Mouse (Mus musculus) myocyte (in vitro differentiated cells): ENCODE measurements around the gene Rgs6. TPM values are rescaled to one million over a fixed set of nuclear protein-coding genes. Genes with fewer than 3 reads are reported as not detected.

Experiments
- H3K27me3 ChIP-seq: one replicate; pipeline ENCODE4 v1.6.1; 2011; ENCODE audit not compliant: control insufficient read depth, insufficient read depth, insufficient read length
- H3K36me3 ChIP-seq: one replicate; pipeline ENCODE4 v1.6.1; 2011; ENCODE audit not compliant: control insufficient read depth, insufficient read depth
- H3K4me2 ChIP-seq: one replicate; pipeline ENCODE4 v1.6.1; 2011; ENCODE audit warnings: low read depth, control low read depth
- H3K4me3 ChIP-seq: one replicate; pipeline ENCODE4 v1.5.1; 2011; ENCODE audit warnings: mild to moderate bottlenecking, control low read depth, moderate library complexity
- H3K79me2 ChIP-seq: one replicate; pipeline ENCODE4 v1.6.1; 2011; ENCODE audit not compliant: control insufficient read depth, insufficient read depth
- H3ac ChIP-seq: one replicate; pipeline ENCODE4 v1.6.1; 2011; ENCODE audit not compliant: control insufficient read depth, insufficient read length
- CEBPB ChIP-seq: IDR thresholded peaks from 2 replicates; pipeline ENCODE4 v1.6.1; 2011; ENCODE audit warnings: mild to moderate bottlenecking, moderate library complexity; ENCODE audit not compliant: poor library complexity, insufficient read depth, severe bottlenecking
- E2F4 ChIP-seq: IDR thresholded peaks from one replicate; pipeline ENCODE4 v1.6.1; 2011; ENCODE audit warnings: mild to moderate bottlenecking, control low read depth, moderate library complexity; ENCODE audit not compliant: insufficient read depth
- MAX ChIP-seq: IDR thresholded peaks from one replicate; pipeline ENCODE4 v1.6.1; 2011; ENCODE audit warnings: low read depth, mild to moderate bottlenecking, control low read depth
- MYOD1 ChIP-seq, 3 experiments: IDR thresholded peaks; one replicate each; pipeline ENCODE4 v1.6.1; 2011; ENCODE audit warnings: control low read depth in 2 of 3, low read depth in 2 of 3, mild to moderate bottlenecking in 2 of 3, moderate library complexity in 1 of 3; ENCODE audit not compliant: insufficient read length in 2 of 3, control insufficient read depth in 1 of 3
- MYOG ChIP-seq, 3 experiments: IDR thresholded peaks; one replicate each; pipeline ENCODE4 v1.6.1; 2011; ENCODE audit warnings: control low read depth in 2 of 3, low read depth in 2 of 3, mild to moderate bottlenecking in 2 of 3; ENCODE audit not compliant: insufficient read length in 2 of 3, control insufficient read depth in 1 of 3, insufficient read depth in 1 of 3
- POLR2A ChIP-seq: IDR thresholded peaks from one replicate; pipeline ENCODE4 v1.6.1; 2011; ENCODE audit warnings: low read depth, mild to moderate bottlenecking, control low read depth, moderate library complexity; ENCODE audit not compliant: insufficient read length
- POLR2AphosphoS2 ChIP-seq: IDR thresholded peaks from one replicate; pipeline ENCODE4 v1.6.1; 2011; ENCODE audit warnings: low read depth, control low read depth; ENCODE audit not compliant: insufficient read length
- REST ChIP-seq: IDR thresholded peaks from one replicate; pipeline ENCODE4 v1.6.1; 2011; ENCODE audit warnings: mild to moderate bottlenecking, control low read depth, moderate library complexity; ENCODE audit not compliant: insufficient read depth, insufficient read length
- SRF ChIP-seq: IDR thresholded peaks from one replicate; pipeline ENCODE4 v1.6.1; 2011; ENCODE audit warnings: low read depth; ENCODE audit not compliant: control insufficient read depth, insufficient read length
- TCF12 ChIP-seq: IDR thresholded peaks from one replicate; pipeline ENCODE4 v1.6.1; 2011; ENCODE audit warnings: mild to moderate bottlenecking, control low read depth; ENCODE audit not compliant: poor library complexity, insufficient read depth, severe bottlenecking
- TCF3 ChIP-seq: IDR thresholded peaks from one replicate; pipeline ENCODE4 v1.6.1; 2011; ENCODE audit warnings: low read depth, control low read depth; ENCODE audit not compliant: insufficient read length
- USF1 ChIP-seq: IDR thresholded peaks from one replicate; pipeline ENCODE4 v1.6.1; 2011; ENCODE audit warnings: low read depth, mild to moderate bottlenecking, control low read depth, moderate library complexity
- polyA plus RNA-seq: library from polyadenylated mRNA; unstranded; fragments of >200 nt; fragmentation: generic; extraction: Trizol; gene quantifications from one replicate; pipeline ENCODE4 v1.2.1, GENCODE M21; 2012; ENCODE audit warnings: missing spikeins

Gene Rgs6
- polyA plus RNA-seq, 1 experiment = not detected

GRCm38 (mm10) chr12:82562916-82563315 lies 25.2 kb upstream of the Rgs6 start:
- no peak overlapping the region for H3K4me3 ChIP-seq
- no peak overlapping the region for H3K4me2 ChIP-seq
- H3K36me3 ChIP-seq = no peaks in the 10 kb centered on the region
- TF ChIP-seq MYOG (IDR thresholded peaks at IDR 0.05; ENCODE audit: control insufficient read depth in 1 of 3, insufficient read depth in 1 of 3, insufficient read length in 2 of 3, low read depth in 2 of 3) = no peak
- no peak for TF ChIP-seq MAX
- TF ChIP-seq TCF3 = no peak
- TF ChIP-seq POLR2A = no peak
- no peak for TF ChIP-seq POLR2AphosphoS2
- TF ChIP-seq REST = no peak
- no peak for TF ChIP-seq TCF12
- TF ChIP-seq USF1 = no peak
- no peak for TF ChIP-seq MYOD1 (IDR thresholded peaks at IDR 0.05; ENCODE audit: control insufficient read depth in 1 of 3, insufficient read length in 2 of 3, low read depth in 2 of 3)
- no peak for TF ChIP-seq CEBPB
- TF ChIP-seq SRF = no peak
- TF ChIP-seq E2F4 = no peak
- no peaks in the 10 kb centered on the region for H3K79me2 ChIP-seq
- no peaks in the 10 kb centered on the region for H3K27me3 ChIP-seq
- H3ac ChIP-seq = no peak overlapping the region

GRCm38 (mm10) chr12:82568370-82568769 lies 19.7 kb upstream of the Rgs6 start:
- no peak overlapping the region for H3ac ChIP-seq
- H3K4me2 ChIP-seq = no peak overlapping the region
- no peak for TF ChIP-seq MYOD1 (IDR thresholded peaks at IDR 0.05; ENCODE audit: control insufficient read depth in 1 of 3, insufficient read length in 2 of 3, low read depth in 2 of 3)
- no peak for TF ChIP-seq USF1
- TF ChIP-seq TCF12 = no peak
- no peak for TF ChIP-seq POLR2AphosphoS2
- no peak for TF ChIP-seq E2F4
- no peak for TF ChIP-seq POLR2A
- TF ChIP-seq SRF = no peak
- TF ChIP-seq MAX = no peak
- no peak for TF ChIP-seq REST
- TF ChIP-seq MYOG (IDR thresholded peaks at IDR 0.05; ENCODE audit: control insufficient read depth in 1 of 3, insufficient read depth in 1 of 3, insufficient read length in 2 of 3, low read depth in 2 of 3) = no peak
- no peaks in the 10 kb centered on the region for H3K27me3 ChIP-seq
- H3K4me3 ChIP-seq = no peak overlapping the region
- no peaks in the 10 kb centered on the region for H3K79me2 ChIP-seq
- H3K36me3 ChIP-seq = no peaks in the 10 kb centered on the region

GRCm38 (mm10) chr12:82572706-82573105 lies 15.4 kb upstream of the Rgs6 start:
- no peak overlapping the region for H3K4me2 ChIP-seq
- TF ChIP-seq POLR2A (no peak), MYOG (IDR thresholded peaks at IDR 0.05; ENCODE audit: control insufficient read depth in 1 of 3, insufficient read depth in 1 of 3, insufficient read length in 2 of 3, low read depth in 2 of 3) (no peak), CEBPB (no peak), REST (no peak), TCF3 (no peak), POLR2AphosphoS2 (no peak), MAX (no peak), MYOD1 (IDR thresholded peaks at IDR 0.05; ENCODE audit: control insufficient read depth in 1 of 3, insufficient read length in 2 of 3, low read depth in 2 of 3) (no peak), USF1 (no peak), E2F4 (no peak), TCF12 (no peak), SRF (no peak)
- H3K36me3 ChIP-seq = no peaks in the 10 kb centered on the region
- no peaks in the 10 kb centered on the region for H3K79me2 ChIP-seq
- no peaks in the 10 kb centered on the region for H3K27me3 ChIP-seq
- no peak overlapping the region for H3ac ChIP-seq
- no peak overlapping the region for H3K4me3 ChIP-seq

GRCm38 (mm10) chr12:82586592-82586991 lies 1.5 kb upstream of the Rgs6 start:
- Histone ChIP-seq H3K4me3 (no peak overlapping the region), H3K79me2 (no peaks in the 10 kb centered on the region), H3ac (no peak overlapping the region), H3K4me2 (no peak overlapping the region), H3K27me3 (no peaks in the 10 kb centered on the region), H3K36me3 (no peaks in the 10 kb centered on the region)
- no peak for TF ChIP-seq MYOG (IDR thresholded peaks at IDR 0.05; ENCODE audit: control insufficient read depth in 1 of 3, insufficient read depth in 1 of 3, insufficient read length in 2 of 3, low read depth in 2 of 3)
- no peak for TF ChIP-seq TCF3
- no peak for TF ChIP-seq REST
- no peak for TF ChIP-seq SRF
- no peak for TF ChIP-seq MYOD1 (IDR thresholded peaks at IDR 0.05; ENCODE audit: control insufficient read depth in 1 of 3, insufficient read length in 2 of 3, low read depth in 2 of 3)
- TF ChIP-seq E2F4 = no peak
- TF ChIP-seq POLR2A = no peak
- TF ChIP-seq USF1 = no peak
- TF ChIP-seq CEBPB = no peak
- TF ChIP-seq MAX = no peak
